ENCODE assay signal across 30 mouse cellular contexts in genomic region chr14:76834084-76834483, GRCm38 (mm10).
A peak's percentile ranks its signal among the peaks of the same experiment; 100 is the strongest.
DNase-seq lines count a peak whose midpoint lies in the region; ATAC-seq and TF ChIP-seq lines count a peak whose summit lies in the region.
"Had no signal": no experiment of that assay in that cellular context is flagged by ENCODE, and none has a peak within 500 bp of the region (broad histone marks: within the 10 kb centered on the region; RNA-seq: fewer than 3 reads in every experiment).

No protein-coding gene starts in this region.

- WGBS in lung, embryonic 16.5 days, result 20% methylated on average over 6 of the region's 6 CpGs
- WGBS in stomach, embryonic 15.5 days, result 38% methylated on average over 6 of the region's 6 CpGs

- ATAC-seq in lung, embryonic 16.5 days (ENCODE audit: low read depth), result peak; percentile 83
- peak; percentile 82; the same call in 1 of the 2 replicates for ATAC-seq in stomach, embryonic 15.5 days (ENCODE audit: insufficient read depth, low FRiP score, low read depth)
- ATAC-seq: activated CD4-positive, CD25-positive, alpha-beta regulatory T cell, adult 4 months; CD4-positive, CD25-positive, alpha-beta regulatory T cell, adult 4 months; forebrain, embryonic 14.5 days; inflammation-experienced regulatory T-cells, adult 6 months; liver, embryonic 12.5 days; liver, postnatal 0 days; midbrain, embryonic 16.5 days had no signal

- H3K4me2 ChIP-seq in lung, embryonic 16.5 days (ENCODE audit: low read depth, low read length), result no peak overlapping the region
- H3K4me2 ChIP-seq in stomach, embryonic 15.5 days, result no peak overlapping the region
- H3K4me2 ChIP-seq: embryonic facial prominence, embryonic 15.5 days; heart, embryonic 11.5 days; hindbrain, embryonic 13.5 days; limb, embryonic 12.5 days; liver, embryonic 12.5 days; neural tube, embryonic 12.5 days had no signal

- no peak overlapping the region for H3K4me3 ChIP-seq in lung, embryonic 16.5 days (ENCODE audit: low read length)
- H3K4me3 ChIP-seq in embryonic fibroblast, embryonic 13.5 days (ENCODE audit: insufficient read depth, low read length), result no peak overlapping the region
- H3K4me3 ChIP-seq in stomach, embryonic 15.5 days (replicated peaks), result no peak overlapping the region
- H3K4me3 ChIP-seq: embryonic facial prominence, embryonic 10.5 days; embryonic facial prominence, embryonic 15.5 days; hindbrain, embryonic 13.5 days; limb, embryonic 12.5 days; liver, embryonic 12.5 days; neural tube, embryonic 12.5 days had no signal

- H3K36me3 ChIP-seq in lung, embryonic 16.5 days (ENCODE audit: control insufficient read depth, insufficient read depth, low read length), result no peaks in the 10 kb centered on the region
- no peaks in the 10 kb centered on the region for H3K36me3 ChIP-seq in stomach, embryonic 15.5 days
- H3K36me3 ChIP-seq: embryonic facial prominence, embryonic 10.5 days; embryonic facial prominence, embryonic 15.5 days; hindbrain, embryonic 13.5 days; limb, embryonic 12.5 days; liver, embryonic 12.5 days; neural tube, embryonic 12.5 days had no signal

- no peak overlapping the region for H3K27ac ChIP-seq in lung, embryonic 16.5 days (ENCODE audit: low read length)
- H3K27ac ChIP-seq in embryonic fibroblast, embryonic 13.5 days (ENCODE audit: insufficient read depth, low read length), result peak overlapping the region; percentile 69; the same call in 1 of the 2 replicates
- H3K27ac ChIP-seq in stomach, embryonic 15.5 days, result no peak overlapping the region
- H3K27ac ChIP-seq: embryonic facial prominence, embryonic 10.5 days; embryonic facial prominence, embryonic 15.5 days; hindbrain, embryonic 13.5 days; limb, embryonic 12.5 days; liver, embryonic 12.5 days; neural tube, embryonic 12.5 days had no signal

- no peak for TF ChIP-seq CTCF in embryonic fibroblast, embryonic 13.5 days (IDR thresholded peaks at IDR 0.05; ENCODE audit: borderline replicate concordance, insufficient read depth, low read length)

- TF ChIP-seq POLR2A in embryonic fibroblast, embryonic 13.5 days (IDR thresholded peaks at IDR 0.05; ENCODE audit: low read depth, low read length), result no peak

- no peaks in the 10 kb centered on the region for H3K9me3 ChIP-seq in lung, embryonic 16.5 days (ENCODE audit: control insufficient read depth, low read length)
- no peaks in the 10 kb centered on the region for H3K9me3 ChIP-seq in stomach, embryonic 15.5 days
- H3K9me3 ChIP-seq: embryonic facial prominence, embryonic 10.5 days; embryonic facial prominence, embryonic 15.5 days; hindbrain, embryonic 13.5 days; liver, embryonic 12.5 days had no signal

- H3K27me3 ChIP-seq in lung, embryonic 16.5 days (ENCODE audit: control insufficient read depth, insufficient read depth, low read depth, low read length), result no peaks in the 10 kb centered on the region
- no peaks in the 10 kb centered on the region for H3K27me3 ChIP-seq in stomach, embryonic 15.5 days (replicated peaks)
- H3K27me3 ChIP-seq: embryonic facial prominence, embryonic 15.5 days; hindbrain, embryonic 13.5 days; limb, embryonic 12.5 days; liver, embryonic 12.5 days; neural tube, embryonic 12.5 days had no signal

- peak; percentile 39 for DNase-seq in heart, adult 11 months
- DNase-seq in heart, adult 8-10 months (ENCODE audit: low spot score), result no peak
- no peak for DNase-seq in lung, postnatal 10 days
- no peak for DNase-seq in kidney, adult 11 months
- no peak for DNase-seq in ovary, postnatal 36 days (ENCODE audit: low spot score)
- DNase-seq: adrenal gland, adult 8-10 months; cerebellum, adult 2 months; cerebellum, postnatal 14 days; gastrocnemius, postnatal 14 days; heart, postnatal 36 days; kidney, postnatal 14 days; layer of hippocampus, adult 9-11 months; liver, postnatal 0 days; thymus, adult 18-20 months; thymus, postnatal 25 days had no signal

- H3K9ac ChIP-seq in lung, embryonic 16.5 days (ENCODE audit: low read length), result no peak overlapping the region
- H3K9ac ChIP-seq in stomach, embryonic 15.5 days, result no peak overlapping the region
- H3K9ac ChIP-seq: embryonic facial prominence, embryonic 15.5 days; hindbrain, embryonic 13.5 days; limb, embryonic 12.5 days; liver, embryonic 12.5 days; liver, postnatal 0 days; neural tube, embryonic 12.5 days had no signal

- H3K4me1 ChIP-seq in lung, embryonic 16.5 days (replicated peaks; ENCODE audit: control insufficient read depth, insufficient read depth, low read length), result no peaks in the 10 kb centered on the region; the same call in 1 of the 2 replicates
- H3K4me1 ChIP-seq in embryonic fibroblast, embryonic 13.5 days (ENCODE audit: control insufficient read depth, insufficient read depth, low read length), result peaks cover 8% of the 10 kb centered on the region
- H3K4me1 ChIP-seq in stomach, embryonic 15.5 days, result no peaks in the 10 kb centered on the region
- H3K4me1 ChIP-seq: embryonic facial prominence, embryonic 15.5 days; liver, embryonic 12.5 days; neural tube, embryonic 12.5 days had no signal
